Mouse (Mus musculus): Measurements from ENCODE around the gene Gm27021. TPM values are rescaled to one million over a fixed set of nuclear protein-coding genes. Genes with fewer than 3 reads are reported as not detected.
"Not testable (repeated sequence)": the region's sequence is repeated elsewhere in the genome, so short reads cannot be mapped to it uniquely, and the experiment has no call there.

The Gm27021 gene
- total RNA-seq, 2 experiments from 2014 or later, result not detected

DNA sequence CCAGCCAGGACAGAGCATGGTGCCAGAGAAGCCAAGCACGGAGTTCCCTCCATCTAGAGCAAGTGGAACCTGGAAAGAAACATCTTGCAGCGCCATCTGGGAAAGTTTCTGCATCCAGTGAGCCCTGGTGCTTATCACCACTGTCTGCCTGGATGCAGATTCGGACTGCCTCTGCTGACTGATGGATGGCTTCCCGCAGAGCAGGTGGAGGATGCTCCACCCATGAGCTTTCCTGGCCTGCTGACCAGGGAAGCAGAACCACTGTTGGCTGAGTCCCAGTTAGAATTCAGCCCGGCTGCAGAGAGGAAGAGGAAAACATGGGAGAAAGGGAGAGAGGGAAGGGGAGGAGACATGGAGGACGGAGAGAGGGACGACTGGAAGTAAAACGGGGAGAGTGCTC is 19.9 kb upstream of the Gm27021 start:
- ATAC-seq (replicated peaks; ENCODE audit: low FRiP score, poor library complexity, severe bottlenecking), result no peak

DNA sequence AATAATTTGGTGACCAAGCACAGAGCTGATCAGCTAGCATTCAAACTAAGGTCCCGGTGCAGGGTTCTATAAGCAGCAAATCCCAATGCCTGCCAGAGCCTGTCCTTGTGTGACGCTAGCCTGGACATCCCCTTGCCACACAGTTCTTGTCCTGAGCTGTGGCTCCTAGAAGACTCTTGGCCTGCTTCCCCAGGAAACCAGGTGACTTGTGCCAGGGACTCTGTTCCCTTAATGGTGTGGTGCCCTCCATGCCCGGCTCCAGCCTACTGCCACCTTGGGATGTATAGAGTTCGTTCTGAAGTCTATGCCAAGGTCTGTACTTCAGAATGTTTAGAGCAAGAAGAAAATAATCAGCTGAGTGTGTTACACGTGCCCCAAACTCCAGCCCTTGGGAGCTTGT is 18.7 kb upstream of the Gm27021 start:
- ATAC-seq (replicated peaks; ENCODE audit: low FRiP score, poor library complexity, severe bottlenecking), result no peak

DNA sequence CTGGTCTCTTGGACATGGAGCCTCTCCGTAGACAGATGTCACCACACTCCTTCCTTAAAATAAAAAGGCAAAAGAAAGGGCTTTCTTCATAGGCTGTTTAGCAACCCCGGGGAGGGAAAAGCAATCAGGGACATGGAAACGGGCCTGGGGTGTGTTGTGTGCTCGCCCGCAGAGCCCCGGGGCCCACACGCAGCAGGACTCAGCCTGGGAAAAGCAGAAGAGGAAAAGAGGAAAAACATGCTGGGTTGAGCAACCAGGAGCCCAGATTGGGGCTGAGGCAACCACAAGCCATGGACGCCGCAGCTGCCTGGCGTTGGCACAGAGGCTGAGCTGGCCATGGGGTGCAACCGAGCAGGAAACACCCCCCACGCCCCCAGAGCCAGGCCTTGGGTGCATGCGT is 18.2 kb upstream of the Gm27021 start:
- ATAC-seq (replicated peaks; ENCODE audit: low FRiP score, poor library complexity, severe bottlenecking), result no peak

DNA sequence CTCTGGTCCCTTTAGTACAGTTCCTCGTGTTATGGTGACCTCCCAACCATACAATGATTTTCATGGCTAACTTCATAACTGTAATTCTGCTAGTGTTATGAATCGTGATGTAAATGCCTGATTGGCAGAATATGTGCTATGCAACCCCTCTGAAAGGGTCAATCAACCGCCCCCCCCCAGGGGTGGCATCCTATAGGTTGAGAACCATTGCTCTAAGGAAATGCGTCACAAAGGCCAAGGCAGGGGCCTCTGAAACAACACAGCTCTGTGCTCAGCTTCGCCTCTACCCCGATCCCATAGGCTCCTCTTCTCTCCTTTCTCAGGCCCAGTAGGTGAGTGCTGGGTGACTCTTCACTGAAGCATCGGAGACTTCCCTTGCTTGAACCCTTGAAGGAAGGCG is 17.7 kb upstream of the Gm27021 start:
- no peak for ATAC-seq (replicated peaks; ENCODE audit: low FRiP score, poor library complexity, severe bottlenecking)

DNA sequence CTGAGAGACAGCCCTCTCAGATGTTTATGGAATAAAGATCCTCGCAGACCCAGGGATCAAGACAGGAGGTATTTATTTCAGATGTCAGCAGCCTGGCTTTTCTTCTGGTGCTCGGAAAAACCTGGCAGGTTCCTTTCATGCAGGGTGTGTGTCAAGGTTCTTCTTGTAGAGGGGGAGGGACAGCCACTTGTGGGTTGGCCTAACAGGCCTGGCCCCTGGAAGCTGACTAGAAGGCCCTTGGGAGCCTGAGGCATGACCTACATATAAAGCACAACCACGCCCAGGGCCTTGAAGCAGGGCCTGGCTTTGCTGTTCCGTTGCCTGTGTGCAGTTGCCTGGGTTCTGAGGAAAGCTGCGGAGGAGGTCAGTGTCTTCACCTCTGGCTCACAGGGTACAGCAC is 17.2 kb upstream of the Gm27021 start:
- no peak for ATAC-seq (replicated peaks; ENCODE audit: low FRiP score, poor library complexity, severe bottlenecking)

DNA sequence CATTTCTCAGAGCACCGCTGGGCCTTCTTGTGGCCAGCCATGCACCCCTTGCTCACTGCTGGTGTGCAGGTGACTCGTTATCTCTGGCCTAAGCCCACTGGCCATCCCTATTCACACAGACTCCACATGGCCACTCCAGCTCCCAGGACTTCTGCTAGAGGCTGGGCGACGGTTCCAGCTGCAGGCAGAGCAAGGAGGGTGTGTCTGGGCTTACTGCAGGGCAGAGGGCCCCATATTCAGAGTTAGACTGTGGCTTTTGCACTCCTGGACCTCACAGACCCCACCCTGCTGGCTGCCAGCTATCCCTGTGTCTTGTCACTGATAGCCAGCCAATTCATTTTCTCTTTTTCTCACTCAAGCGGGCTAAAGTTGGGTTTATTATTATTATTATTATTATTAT is 16.2 kb upstream of the Gm27021 start:
- ATAC-seq (replicated peaks; ENCODE audit: low FRiP score, poor library complexity, severe bottlenecking), result no peak

DNA sequence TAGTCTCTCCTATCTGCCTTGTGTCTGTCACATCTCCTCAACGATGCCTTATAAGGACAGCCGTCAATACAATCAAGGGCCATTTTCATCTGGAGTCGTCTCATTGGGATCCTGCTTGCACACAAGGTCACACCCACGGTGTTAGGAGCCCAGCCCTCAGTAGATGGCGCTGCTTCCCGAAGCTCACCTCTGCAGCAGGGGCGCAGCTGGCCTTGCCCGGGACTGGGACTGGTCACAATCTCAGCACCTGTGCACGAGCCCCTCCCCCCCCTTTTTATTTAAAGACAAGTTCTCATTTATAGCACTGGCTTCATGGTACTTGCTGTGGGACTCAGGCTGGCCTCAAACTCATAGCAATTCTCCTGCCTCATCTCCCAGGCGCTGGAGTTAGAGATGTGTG is 15.7 kb upstream of the Gm27021 start:
- no peak for ATAC-seq (replicated peaks; ENCODE audit: low FRiP score, poor library complexity, severe bottlenecking)

DNA sequence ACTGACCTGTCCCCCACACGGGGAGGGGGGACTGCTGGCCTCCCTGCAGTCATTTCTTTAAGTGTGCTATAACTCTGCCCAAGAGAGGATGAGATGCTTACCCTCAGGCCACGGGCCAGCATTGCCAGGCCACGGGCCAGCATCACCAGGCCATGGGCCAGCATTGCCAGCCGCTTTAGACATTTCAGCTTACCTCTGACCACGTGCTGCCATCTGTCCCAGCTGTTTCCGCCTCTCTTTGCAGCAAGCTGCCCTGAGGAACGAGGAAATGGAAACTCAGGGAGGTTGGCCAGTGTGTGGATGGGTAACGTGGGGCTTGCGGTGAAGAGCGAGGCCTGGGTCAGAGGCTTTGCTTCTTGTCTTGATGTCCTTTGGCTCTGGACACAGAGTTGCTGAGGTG is 13.2 kb upstream of the Gm27021 start:
- ATAC-seq (replicated peaks; ENCODE audit: low FRiP score, poor library complexity, severe bottlenecking), result no peak

DNA sequence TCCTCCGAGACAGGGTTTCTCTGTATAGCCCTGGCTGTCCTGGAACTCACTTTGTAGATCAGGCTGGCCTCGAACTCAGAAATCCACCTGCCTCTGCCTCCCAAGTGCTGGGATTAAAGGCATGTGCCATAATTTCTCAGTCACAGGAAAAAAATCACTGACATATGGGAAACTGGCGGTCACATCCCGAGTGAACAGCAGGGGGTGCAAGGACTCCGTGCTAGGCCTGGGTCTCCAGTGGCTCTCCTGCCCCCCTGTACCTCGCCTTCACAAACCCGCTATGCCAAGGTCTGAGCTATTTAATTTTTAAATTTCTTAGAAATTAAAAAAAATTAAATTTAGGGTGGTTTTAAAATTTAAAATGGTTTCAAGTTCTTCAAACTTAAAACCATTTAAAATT is 12.5 kb upstream of the Gm27021 start:
- not testable (repeated sequence) for ATAC-seq (replicated peaks; ENCODE audit: low FRiP score, poor library complexity, severe bottlenecking)

DNA sequence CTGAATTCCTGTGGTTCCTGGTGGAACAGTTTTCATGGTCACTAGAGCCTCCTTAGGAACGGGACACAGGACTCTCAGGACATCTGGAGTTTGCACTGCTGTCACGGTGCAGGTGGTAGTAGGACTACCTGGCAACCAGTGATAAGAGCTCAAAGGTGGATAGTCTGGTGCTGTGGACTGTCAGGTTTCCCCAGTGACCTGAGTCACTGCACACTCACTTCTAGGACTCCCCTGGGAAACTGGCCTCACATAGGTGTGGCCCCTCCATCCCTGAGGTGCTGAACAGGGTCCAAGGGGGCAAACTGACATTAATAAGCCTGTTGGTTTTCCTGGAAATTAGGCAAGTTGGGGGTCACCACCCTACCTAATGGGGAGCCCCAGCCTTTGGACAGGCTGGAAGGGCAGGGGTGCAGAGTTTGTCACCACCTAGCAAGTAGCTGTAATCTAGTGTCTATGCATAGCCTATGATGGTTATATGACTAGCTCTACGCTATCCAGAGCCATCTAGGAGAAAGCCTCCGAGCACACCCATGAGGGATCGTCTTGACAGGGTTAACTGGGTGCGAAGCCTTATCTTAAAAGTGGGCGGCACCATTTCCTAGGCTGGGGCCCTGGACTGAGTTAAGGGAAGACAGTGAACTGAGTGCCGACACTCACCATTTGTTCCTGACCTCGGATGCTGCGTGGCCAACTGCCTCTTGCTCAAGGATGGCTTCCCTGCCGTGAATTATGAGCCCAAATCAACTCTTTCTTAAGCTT is 11.9 kb upstream of the Gm27021 start:
- no peak for ATAC-seq (replicated peaks; ENCODE audit: low FRiP score, poor library complexity, severe bottlenecking)

DNA sequence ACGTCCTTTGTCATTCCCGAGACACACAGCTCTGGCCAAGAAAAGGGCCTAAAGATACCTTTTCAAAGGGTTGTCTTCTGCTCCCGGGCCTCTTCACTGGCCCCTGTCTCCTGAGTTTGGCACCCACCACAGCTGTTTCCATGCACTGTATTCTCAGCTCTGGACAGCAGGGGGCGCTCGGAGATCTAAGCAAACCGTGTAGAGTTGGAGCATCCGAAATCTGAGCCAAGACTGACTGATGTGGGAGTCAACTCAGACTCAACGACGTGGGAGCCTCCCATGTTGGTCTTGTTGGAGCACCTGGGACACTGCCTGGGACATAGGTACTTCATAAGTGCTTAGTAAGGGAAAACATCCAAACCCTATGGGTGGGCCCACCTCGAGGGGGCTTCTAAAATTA is 10.6 kb upstream of the Gm27021 start:
- ATAC-seq (replicated peaks; ENCODE audit: low FRiP score, poor library complexity, severe bottlenecking), result peak; percentile 80

DNA sequence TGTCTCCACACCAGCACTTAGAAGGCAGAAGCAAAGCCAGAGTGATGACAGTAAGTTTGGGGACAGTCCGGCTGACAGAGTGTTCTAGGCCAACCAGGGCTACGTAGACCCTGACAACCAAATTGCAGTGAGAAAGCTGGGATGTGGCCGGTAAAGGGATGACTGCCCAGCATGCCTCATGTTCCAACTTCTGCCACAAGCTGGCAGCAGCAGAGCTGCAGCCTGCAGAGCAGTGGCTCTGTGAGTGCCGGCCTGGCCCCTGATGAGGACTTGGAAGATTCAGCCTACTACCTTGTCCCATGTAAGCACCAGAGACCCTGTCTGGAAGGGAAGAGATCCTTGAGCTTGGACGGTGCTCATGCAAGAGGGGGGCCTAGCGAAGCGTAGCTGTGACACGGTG is 7.8 kb upstream of the Gm27021 start:
- ATAC-seq (replicated peaks; ENCODE audit: low FRiP score, poor library complexity, severe bottlenecking), result no peak

DNA sequence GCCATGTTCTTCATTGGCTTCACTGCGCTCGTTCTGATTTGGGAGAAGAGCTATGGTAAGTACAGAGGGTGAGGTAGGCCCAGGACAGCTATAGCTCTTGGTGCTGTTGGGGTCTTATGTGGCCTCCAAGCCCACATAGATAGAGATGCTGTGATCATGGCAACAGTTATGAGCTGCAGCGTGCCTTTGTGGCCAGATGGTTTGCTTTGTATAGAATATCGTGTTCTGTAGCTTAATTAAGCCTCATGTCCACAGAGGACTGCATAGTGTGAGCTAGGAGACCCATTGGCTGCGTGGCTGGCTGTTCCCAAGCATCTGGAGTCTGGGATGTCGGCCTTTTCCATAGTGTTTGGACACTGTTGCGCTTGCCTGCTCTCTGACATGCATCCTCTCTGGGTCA is 5.4 kb upstream of the Gm27021 start:
- no peak for ATAC-seq (replicated peaks; ENCODE audit: low FRiP score, poor library complexity, severe bottlenecking)

DNA sequence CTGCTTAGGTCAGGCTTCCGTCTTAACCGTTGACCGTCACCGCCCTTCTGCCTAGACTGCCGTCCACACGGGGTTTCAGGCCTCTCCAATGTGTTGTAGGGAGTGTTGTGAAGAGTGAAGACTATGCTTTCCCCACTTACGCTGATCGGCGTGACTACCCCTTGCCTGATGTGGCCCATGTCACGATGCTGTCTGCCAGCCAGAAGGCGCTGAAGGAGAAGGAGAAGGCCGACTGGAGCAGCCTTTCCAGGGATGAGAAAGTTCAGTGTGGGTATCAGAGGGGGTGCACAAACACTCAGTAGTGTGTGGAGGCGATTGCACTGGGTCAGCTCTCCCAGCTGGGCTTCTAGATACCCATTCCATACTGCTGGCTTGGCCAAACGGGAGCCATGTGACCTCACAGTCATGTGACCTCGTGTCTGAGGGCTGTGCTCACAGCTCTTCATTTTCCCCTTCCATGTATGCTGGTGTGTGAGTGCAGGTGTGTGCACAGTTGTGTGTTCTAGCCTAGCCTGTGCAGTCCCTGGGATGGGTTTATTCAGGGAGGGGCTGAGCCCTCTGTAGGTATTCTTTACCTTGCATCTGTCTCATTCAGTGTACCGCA is 4.8 kb upstream of the Gm27021 start:
- no peak for ATAC-seq (replicated peaks; ENCODE audit: low FRiP score, poor library complexity, severe bottlenecking)

DNA sequence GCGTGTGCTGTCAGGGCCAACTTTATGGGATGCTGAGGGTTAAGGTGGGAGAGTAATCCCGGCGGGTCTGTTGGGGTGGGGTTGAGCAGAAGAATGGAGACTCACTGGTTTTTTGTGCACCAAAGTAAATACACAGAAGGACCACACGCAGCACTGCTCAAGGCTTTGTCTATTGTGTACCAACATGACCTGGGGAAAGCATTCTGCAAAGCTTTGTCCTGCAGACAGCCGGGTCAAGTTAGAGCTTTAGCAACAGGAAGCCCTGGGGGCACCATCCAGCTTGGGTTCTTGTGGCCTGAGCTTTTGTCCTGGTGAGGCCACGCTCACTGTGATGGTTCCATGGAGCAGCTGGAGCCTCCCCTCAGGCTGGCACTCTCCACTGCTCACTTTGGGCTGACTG is 3.9 kb upstream of the Gm27021 start:
- ATAC-seq (replicated peaks; ENCODE audit: low FRiP score, poor library complexity, severe bottlenecking), result no peak

DNA sequence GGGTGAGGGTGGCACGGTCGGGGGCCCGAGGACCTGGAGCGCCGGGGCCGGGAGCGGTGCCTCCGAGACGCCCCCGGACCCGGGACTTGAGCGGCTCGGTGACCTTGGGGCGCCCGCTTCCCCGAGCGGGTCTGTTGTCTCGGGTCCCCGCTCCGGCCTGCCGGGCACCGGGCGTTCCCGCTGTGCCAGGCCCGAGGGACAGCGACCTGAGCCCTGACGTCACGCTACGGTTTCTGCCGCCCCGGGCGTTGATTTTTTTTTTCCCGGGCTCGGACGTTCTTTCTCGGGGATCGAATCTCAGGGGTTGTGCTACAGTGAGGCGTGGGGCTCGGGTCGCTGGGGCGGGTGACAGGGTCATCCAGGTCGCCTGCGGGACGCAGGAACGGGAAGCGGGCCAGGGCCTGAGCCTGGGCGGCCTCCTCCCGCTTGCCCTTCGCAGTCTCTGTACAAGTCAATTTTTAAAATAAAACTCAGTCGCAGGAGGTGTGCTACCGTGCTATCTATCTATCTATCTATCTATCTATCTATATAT is 561 bp upstream of the Gm27021 start, which contains the start of gene Emc8:
Gene Emc8, minus strand, starts transcription at position 200 of the 532 bp plus-strand sequence.
- ATAC-seq (replicated peaks; ENCODE audit: low FRiP score, poor library complexity, severe bottlenecking), result peak; percentile 23

DNA sequence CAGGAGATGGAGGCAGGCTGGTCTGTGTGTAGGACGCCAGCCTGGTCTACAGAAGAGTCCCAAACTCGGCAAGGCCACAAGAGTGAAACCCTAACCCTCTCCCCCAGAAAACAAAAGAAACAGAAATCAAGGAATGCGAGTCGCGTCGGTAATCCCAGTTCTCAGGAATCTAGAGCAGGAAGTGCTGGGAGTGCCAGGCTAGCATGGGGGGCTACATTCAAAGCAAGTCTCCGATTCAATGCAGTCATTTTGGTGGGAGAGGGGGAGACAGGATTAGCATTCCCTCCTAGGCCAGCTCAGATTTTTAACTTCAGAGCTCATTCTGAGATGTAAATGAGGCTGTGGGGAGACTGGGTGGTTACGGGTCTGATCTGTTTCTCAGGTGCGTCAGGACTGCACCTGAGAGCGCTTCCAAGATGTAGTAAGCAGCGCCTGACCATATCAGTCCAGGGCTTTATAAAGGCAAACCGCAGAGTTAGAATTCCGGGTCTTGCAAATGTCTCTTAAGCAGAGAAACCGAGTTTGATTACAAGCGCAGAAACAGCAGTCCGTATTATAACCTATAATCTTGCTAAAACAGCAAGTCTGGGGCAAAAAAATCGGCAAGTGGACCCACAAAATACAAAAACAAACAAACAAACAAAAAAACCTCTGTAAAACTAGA is 940 bp downstream of the Gm27021 start:
- 0 out of 2 replicates have a peak, but pooled peaks have one; percentile 20 for ATAC-seq (replicated peaks; ENCODE audit: low FRiP score, poor library complexity, severe bottlenecking)

DNA sequence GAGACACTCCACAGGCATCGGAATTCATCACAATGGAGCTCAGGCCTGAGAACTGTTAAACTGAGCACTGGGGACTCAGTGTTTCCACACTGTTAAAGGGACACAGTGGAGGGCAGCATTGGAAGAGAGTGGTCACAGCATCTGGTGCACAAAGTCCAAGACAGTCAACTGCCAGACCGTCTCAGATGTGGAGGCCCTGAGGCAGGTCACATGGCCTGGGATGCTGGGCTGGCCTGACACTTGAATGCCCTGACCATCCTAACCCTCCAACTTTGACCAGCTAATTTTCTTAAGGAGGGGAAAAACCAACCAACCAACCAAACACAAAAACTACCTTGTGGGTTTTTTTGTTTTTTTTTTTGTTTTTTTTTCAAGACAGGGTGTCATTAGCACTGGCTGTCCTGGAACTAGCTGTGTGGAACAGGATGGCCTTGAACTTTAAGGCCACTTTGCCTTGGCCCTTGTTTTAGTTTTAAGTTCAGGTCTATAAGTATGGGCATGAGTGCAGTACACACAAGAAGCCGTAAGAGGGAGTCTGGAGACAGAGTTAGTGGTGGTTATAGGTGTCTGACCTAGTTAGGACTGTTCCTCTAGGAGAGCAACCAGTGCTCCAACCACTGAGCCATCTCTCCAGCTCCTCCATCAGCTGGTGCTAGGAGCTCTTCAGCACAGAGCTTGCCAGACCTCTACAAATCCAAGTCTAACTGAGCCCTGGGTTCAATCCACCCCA is 2.0 kb downstream of the Gm27021 start:
- peak; percentile 44; the same call in 1 of the 2 replicates for ATAC-seq (replicated peaks; ENCODE audit: low FRiP score, poor library complexity, severe bottlenecking)

DNA sequence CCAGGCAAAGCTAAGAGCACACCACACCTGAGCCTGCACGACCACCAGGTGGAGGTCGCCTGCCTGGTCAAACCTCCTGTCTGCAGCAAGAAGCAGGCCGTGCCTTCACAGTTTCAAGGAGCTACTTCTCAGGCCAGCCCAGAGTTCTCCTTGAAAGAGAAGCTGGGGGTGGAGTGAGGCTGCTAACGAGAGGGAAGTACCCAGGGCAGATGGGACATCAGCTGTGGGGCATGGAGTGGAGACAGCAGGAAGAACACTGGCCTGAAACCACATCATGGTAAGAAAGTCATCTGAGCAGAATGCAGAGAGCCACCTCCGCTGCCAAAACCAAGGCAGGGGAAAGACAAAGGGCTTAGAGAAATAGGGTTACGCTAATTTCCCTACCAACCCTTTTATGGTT is 3.3 kb downstream of the Gm27021 start:
- no peak for ATAC-seq (replicated peaks; ENCODE audit: low FRiP score, poor library complexity, severe bottlenecking)

DNA sequence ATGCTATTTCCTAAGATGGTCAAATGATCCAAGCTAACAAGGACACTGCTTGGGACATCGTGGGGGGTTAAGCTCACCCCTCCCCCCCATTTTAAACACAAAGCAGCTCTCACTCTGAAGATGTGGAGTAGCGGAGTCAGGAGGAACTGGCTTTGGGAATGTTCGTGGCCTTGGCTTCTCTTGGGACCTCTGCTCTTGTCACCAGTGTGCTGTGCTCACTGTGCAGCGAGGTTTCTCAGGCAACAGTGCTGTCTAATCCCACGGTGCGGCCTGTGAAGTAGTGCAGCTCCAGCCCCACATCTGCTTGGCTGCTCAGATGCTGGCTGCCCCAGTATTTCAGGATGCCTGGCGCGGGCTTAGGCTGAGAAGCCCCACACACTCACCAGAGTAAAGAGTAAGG is 10.5 kb downstream of the Gm27021 start:
- no peak for ATAC-seq (replicated peaks; ENCODE audit: low FRiP score, poor library complexity, severe bottlenecking)
